Mouse (Mus musculus) thymus, adult 2 months (tissue): ENCODE measurements around the gene Slc2a5.

Experiments used
- CTCF ChIP-seq: fragments of 200-500 bp; IDR thresholded peaks from 2 replicates; pipeline ENCODE4 v1.5.1; 2012; ENCODE audit warnings: mild to moderate bottlenecking, control low read depth, low read length, moderate library complexity, borderline replicate concordance; ENCODE audit not compliant: control insufficient read depth, poor library complexity, insufficient read depth; ENCODE audit errors: extremely low read depth
- POLR2A ChIP-seq: fragments of 200-500 bp; IDR thresholded peaks from 2 replicates; pipeline ENCODE4 v1.6.1; 2012; ENCODE audit warnings: mild to moderate bottlenecking, low read length, control low read depth, moderate library complexity; ENCODE audit not compliant: control insufficient read depth, poor library complexity, insufficient read depth; ENCODE audit errors: extremely low read depth

GRCm38 (mm10) chr4:150097847-150098246 is 21.2 kb upstream of the Slc2a5 start:
- TF ChIP-seq CTCF, result no peak
- TF ChIP-seq POLR2A, result no peak
